ENCODE assay signal across 27 mouse cellular contexts in the genomic region with DNA sequence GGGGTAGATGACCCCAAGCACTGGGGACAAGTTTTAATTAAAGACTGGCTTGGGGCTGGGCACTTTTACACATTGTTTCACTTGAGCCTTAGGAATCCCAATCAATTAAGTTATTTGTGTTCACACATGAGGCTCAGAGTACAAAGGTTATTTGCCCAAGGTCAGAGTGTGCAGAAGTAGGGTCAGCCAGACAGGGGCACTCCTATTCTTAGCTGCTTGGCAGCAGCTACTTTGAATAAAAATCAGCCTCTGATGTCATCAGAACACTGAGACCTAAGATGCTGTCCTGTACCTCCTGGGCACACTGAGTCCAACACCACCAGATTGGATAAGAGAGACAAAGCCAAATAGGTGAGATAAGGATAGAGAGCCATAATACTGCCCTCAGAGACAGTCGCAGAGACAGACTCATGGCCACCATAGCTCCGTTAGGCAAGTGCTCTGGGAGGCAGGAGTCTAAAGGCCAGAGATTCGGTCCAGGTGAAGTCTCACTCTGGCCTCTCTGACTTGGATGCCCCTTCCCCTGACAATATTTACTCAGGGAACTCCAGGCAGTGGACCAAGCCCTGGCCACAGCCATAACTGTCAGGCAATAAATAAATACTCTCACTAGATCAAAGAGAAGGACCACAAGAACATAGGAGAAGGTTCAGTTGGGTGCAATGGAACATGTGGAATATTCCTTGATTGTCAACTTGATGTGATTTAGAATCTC. TPM values are rescaled to one million over a fixed set of nuclear protein-coding genes. Genes with fewer than 3 reads are reported as not detected.
A peak's percentile ranks its signal among the peaks of the same experiment; 100 is the strongest.
DNase-seq lines count a peak whose midpoint lies in the region; ATAC-seq and TF ChIP-seq lines count a peak whose summit lies in the region.
"Had no signal": no experiment of that assay in that cellular context is flagged by ENCODE, and none has a peak within 500 bp of the region (broad histone marks: within the 10 kb centered on the region; RNA-seq: fewer than 3 reads in every experiment).

No protein-coding gene starts in this region.

- H3K9ac ChIP-seq in kidney, embryonic 15.5 days = no peak overlapping the region
- H3K9ac ChIP-seq in liver, embryonic 15.5 days = no peak overlapping the region
- H3K9ac ChIP-seq in liver, embryonic 11.5 days (ENCODE audit: low read depth, low read length) = no peak overlapping the region
- no peak overlapping the region for H3K9ac ChIP-seq in liver, postnatal 0 days (replicated peaks)
- H3K9ac ChIP-seq: embryonic facial prominence, embryonic 12.5 days; embryonic facial prominence, embryonic 15.5 days; forebrain, embryonic 15.5 days; heart, embryonic 12.5 days; heart, embryonic 15.5 days; hindbrain, embryonic 13.5 days had no signal

- TF ChIP-seq POLR2A in kidney, adult 2 months (IDR thresholded peaks at IDR 0.05; ENCODE audit: low read depth, low read length) = no peak

- H3K4me3 ChIP-seq in kidney, adult 2 months (ENCODE audit: insufficient read depth, low read depth, low read length) = no peak overlapping the region
- no peak overlapping the region for H3K4me3 ChIP-seq in kidney, embryonic 15.5 days (replicated peaks)
- no peak overlapping the region for H3K4me3 ChIP-seq in liver, embryonic 15.5 days (replicated peaks)
- H3K4me3 ChIP-seq in liver, embryonic 11.5 days (ENCODE audit: low read depth, low read length) = no peak overlapping the region
- no peak overlapping the region for H3K4me3 ChIP-seq in liver, postnatal 0 days (ENCODE audit: low read depth, low read length)
- H3K4me3 ChIP-seq: embryonic facial prominence, embryonic 12.5 days; embryonic facial prominence, embryonic 15.5 days; forebrain, embryonic 15.5 days; heart, embryonic 12.5 days; heart, embryonic 15.5 days; hindbrain, embryonic 10.5 days; hindbrain, embryonic 13.5 days had no signal

- no peaks in the 10 kb centered on the region for H3K36me3 ChIP-seq in kidney, adult 2 months (ENCODE audit: control insufficient read depth, insufficient read depth, low read length)
- no peaks in the 10 kb centered on the region for H3K36me3 ChIP-seq in kidney, embryonic 15.5 days
- no peaks in the 10 kb centered on the region for H3K36me3 ChIP-seq in liver, embryonic 15.5 days (replicated peaks)
- H3K36me3 ChIP-seq in liver, embryonic 11.5 days (ENCODE audit: control insufficient read depth, insufficient read depth, low read length) = no peaks in the 10 kb centered on the region
- no peaks in the 10 kb centered on the region for H3K36me3 ChIP-seq in liver, postnatal 0 days (replicated peaks; ENCODE audit: insufficient read depth, low read length)
- H3K36me3 ChIP-seq: embryonic facial prominence, embryonic 12.5 days; embryonic facial prominence, embryonic 15.5 days; forebrain, embryonic 15.5 days; G1E; heart, embryonic 12.5 days; heart, embryonic 15.5 days; hindbrain, embryonic 10.5 days; hindbrain, embryonic 13.5 days had no signal

- H3K27me3 ChIP-seq in kidney, adult 2 months (replicated peaks; ENCODE audit: control insufficient read depth, insufficient read depth, low read length) = no peaks in the 10 kb centered on the region
- H3K27me3 ChIP-seq in kidney, embryonic 15.5 days = no peaks in the 10 kb centered on the region
- H3K27me3 ChIP-seq in liver, embryonic 15.5 days = peaks cover 7% of the 10 kb centered on the region; the same call in 1 of the 2 replicates
- H3K27me3 ChIP-seq in liver, embryonic 11.5 days (replicated peaks; ENCODE audit: control insufficient read depth, insufficient read depth, low read length) = peaks cover 3% of the 10 kb centered on the region; the same call in 1 of the 2 replicates
- no peaks in the 10 kb centered on the region for H3K27me3 ChIP-seq in liver, postnatal 0 days (ENCODE audit: insufficient read depth, low read length)
- H3K27me3 ChIP-seq: embryonic facial prominence, embryonic 12.5 days; embryonic facial prominence, embryonic 15.5 days; forebrain, embryonic 15.5 days; hindbrain, embryonic 13.5 days; Patski had no signal

- H3K4me2 ChIP-seq in kidney, embryonic 15.5 days = no peak overlapping the region
- H3K4me2 ChIP-seq in liver, embryonic 15.5 days = no peak overlapping the region
- no peak overlapping the region for H3K4me2 ChIP-seq in liver, embryonic 11.5 days
- H3K4me2 ChIP-seq in liver, postnatal 0 days (ENCODE audit: low read depth, low read length) = no peak overlapping the region
- H3K4me2 ChIP-seq: embryonic facial prominence, embryonic 12.5 days; embryonic facial prominence, embryonic 15.5 days; forebrain, embryonic 15.5 days; heart, embryonic 12.5 days; heart, embryonic 15.5 days; hindbrain, embryonic 13.5 days had no signal

- no peak overlapping the region for H3K27ac ChIP-seq in kidney, adult 2 months (ENCODE audit: insufficient read depth, low read depth, low read length)
- H3K27ac ChIP-seq in kidney, embryonic 15.5 days = no peak overlapping the region
- H3K27ac ChIP-seq in liver, embryonic 15.5 days (replicated peaks) = no peak overlapping the region
- H3K27ac ChIP-seq in liver, embryonic 11.5 days (ENCODE audit: low read depth, low read length) = no peak overlapping the region
- no peak overlapping the region for H3K27ac ChIP-seq in liver, postnatal 0 days (ENCODE audit: low read depth)
- H3K27ac ChIP-seq: embryonic facial prominence, embryonic 12.5 days; embryonic facial prominence, embryonic 15.5 days; forebrain, embryonic 15.5 days; heart, embryonic 15.5 days; hindbrain, embryonic 10.5 days; hindbrain, embryonic 13.5 days had no signal

- peak; percentile 61 for DNase-seq in kidney, adult 2 months
- DNase-seq in kidney, postnatal 36 days = peak; percentile 25 to 49
- DNase-seq in kidney, postnatal 14 days = no peak
- no peak for DNase-seq in liver, embryonic 11.5 days (ENCODE audit: low spot score)
- DNase-seq in liver, postnatal 0 days = no peak
- no peak for DNase-seq in cerebellum, postnatal 25 days
- DNase-seq: adrenal gland, postnatal 10 days; adrenal gland, postnatal 36 days; B cell, adult 2 months; cerebellum, adult 18-20 months; cerebellum, adult 9-10 months; cerebellum, postnatal 14 days; gastrocnemius, postnatal 25 days; heart, adult 18-20 months; heart, postnatal 10 days; heart, postnatal 36 days had no signal

- TF ChIP-seq EP300 in liver, postnatal 0 days (IDR thresholded peaks at IDR 0.05; ENCODE audit: low read depth) = no peak

- ATAC-seq in kidney, embryonic 15.5 days (replicated peaks; ENCODE audit: low FRiP score) = no peak
- ATAC-seq in liver, embryonic 15.5 days (ENCODE audit: insufficient read depth) = peak; percentile 15; the same call in 1 of the 2 replicates
- ATAC-seq in liver, embryonic 11.5 days (replicated peaks; ENCODE audit: low FRiP score) = no peak
- peak; percentile 58 for ATAC-seq in liver, postnatal 0 days
- ATAC-seq: forebrain, embryonic 15.5 days; Patski had no signal

- no peaks in the 10 kb centered on the region for H3K9me3 ChIP-seq in kidney, embryonic 15.5 days (replicated peaks)
- H3K9me3 ChIP-seq in liver, embryonic 15.5 days (replicated peaks) = no peaks in the 10 kb centered on the region
- H3K9me3 ChIP-seq in liver, embryonic 11.5 days (ENCODE audit: control insufficient read depth, low read length) = no peaks in the 10 kb centered on the region
- no peaks in the 10 kb centered on the region for H3K9me3 ChIP-seq in liver, postnatal 0 days (ENCODE audit: low read length)
- H3K9me3 ChIP-seq: embryonic facial prominence, embryonic 12.5 days; embryonic facial prominence, embryonic 15.5 days; forebrain, embryonic 15.5 days; G1E; heart, embryonic 12.5 days; heart, embryonic 15.5 days; hindbrain, embryonic 10.5 days; hindbrain, embryonic 13.5 days had no signal

- H3K4me1 ChIP-seq in kidney, adult 2 months (ENCODE audit: control insufficient read depth, insufficient read depth, low read length) = peaks cover 26% of the 10 kb centered on the region
- H3K4me1 ChIP-seq in kidney, embryonic 15.5 days = peaks cover 2% of the 10 kb centered on the region; the same call in 1 of the 2 replicates
- H3K4me1 ChIP-seq in liver, embryonic 15.5 days (replicated peaks) = peaks cover 15% of the 10 kb centered on the region; the same call in 1 of the 2 replicates
- no peaks in the 10 kb centered on the region for H3K4me1 ChIP-seq in liver, embryonic 11.5 days (replicated peaks; ENCODE audit: control insufficient read depth, insufficient read depth, low read length)
- H3K4me1 ChIP-seq in liver, postnatal 0 days (ENCODE audit: insufficient read depth) = peaks cover 3% of the 10 kb centered on the region; the same call in 1 of the 2 replicates
- H3K4me1 ChIP-seq: embryonic facial prominence, embryonic 12.5 days; embryonic facial prominence, embryonic 15.5 days had no signal

- no peak for TF ChIP-seq CTCF in kidney, adult 2 months (conservative IDR thresholded peaks at IDR 0.05; ENCODE audit: insufficient read depth, insufficient read length, low read depth, low read length)
- TF ChIP-seq CTCF in liver, postnatal 0 days (IDR thresholded peaks at IDR 0.05; ENCODE audit: low read depth) = no peak

- whole genome bisulfite sequencing in kidney, adult 2 months = 46% methylated on average over 3 of the region's 3 CpGs
- WGBS in kidney, embryonic 15.5 days = 71% methylated on average over 3 of the region's 3 CpGs
- WGBS in liver, embryonic 15.5 days (ENCODE audit: insufficient replicate concordance) = 42% methylated on average over 3 of the region's 3 CpGs
- 51% methylated on average over 3 of the region's 3 CpGs for WGBS in liver, embryonic 11.5 days
- WGBS in liver, postnatal 0 days (ENCODE audit: insufficient replicate concordance) = 47% methylated on average over 3 of the region's 3 CpGs

RNA-seq across cellular contexts. Expression of a gene that starts 37.9 kb away (rescaled TPM):
- 80.1 and 84.5 TPM in 2 replicates for polyA plus RNA-seq in kidney, adult 2 months (2012; rRNA removed)
- 14.2 and 16.6 TPM in 2 replicates for polyA plus RNA-seq in kidney, embryonic 15.5 days (2015; fragmentation: Nextera tagmentation; extraction: Ambion mirVana)
- 2.4 and 4.3 TPM in 2 replicates for polyA plus RNA-seq in liver, embryonic 15.5 days (2015; fragmentation: Nextera tagmentation; extraction: Ambion mirVana)
- polyA plus RNA-seq in liver, embryonic 11.5 days (2014; fragmentation: Nextera tagmentation; extraction: Ambion mirVana) = 5.1 and 6.8 TPM in 2 replicates
- 3.0 TPM in 2 replicates for polyA plus RNA-seq in liver, postnatal 0 days (2015; fragmentation: Nextera tagmentation; extraction: Ambion mirVana)
- polyA plus RNA-seq: G1E had no signal

Comparison
In these comparisons a context has a peak if more than half of its experiments do, and no peak if none do; other contexts are left out.
1. DNase-seq: peak in kidney, adult 2 months (single experiment) and kidney, postnatal 36 days (2 of 2); none in kidney, postnatal 14 days (single experiment), liver, embryonic 11.5 days (single experiment), liver, postnatal 0 days (single experiment) and cerebellum, postnatal 25 days (0 of 2).
2. ATAC-seq: peak in liver, embryonic 15.5 days (single experiment) and liver, postnatal 0 days (single experiment); none in kidney, embryonic 15.5 days (single experiment) and liver, embryonic 11.5 days (single experiment).